Mouse (Mus musculus) heart, embryonic 16.5 days (tissue): ENCODE measurements around the gene Gipc2. TPM values are rescaled to one million over a fixed set of nuclear protein-coding genes. Genes with fewer than 3 reads are reported as not detected.
"Not testable (repeated sequence)": the region's sequence is repeated elsewhere in the genome, so short reads cannot be mapped to it uniquely, and the experiment has no call there.

Experiments used
- ATAC-seq: fragments of 200-750 bp; cut with Nextera tagmentation; replicated peaks from 2 replicates; pipeline ENCODE4 v1.8.0; 2017; ENCODE audit warnings: moderate number of reproducible peaks; ENCODE audit not compliant: insufficient read depth, low FRiP score; ENCODE audit errors: extremely low read depth
- H3K27ac ChIP-seq: fragments of 300-500 bp; sonication (generic); 2 replicates; pipeline ENCODE4 v1.5.1; 2014; ENCODE audit warnings: mild to moderate bottlenecking, low read length, control low read depth, moderate library complexity
- H3K27me3 ChIP-seq: fragments of 300-500 bp; sonication (generic); 2 replicates; pipeline ENCODE4 v1.6.1; 2014; ENCODE audit warnings: low read length, mixed read lengths; ENCODE audit not compliant: control insufficient read depth, insufficient read depth
- H3K36me3 ChIP-seq: fragments of 300-500 bp; sonication (generic); 2 replicates; pipeline ENCODE4 v1.6.1; 2014; ENCODE audit not compliant: control insufficient read depth, insufficient read depth
- H3K4me1 ChIP-seq: fragments of 300-500 bp; sonication (generic); 2 replicates; pipeline ENCODE4 v1.6.1; 2014; ENCODE audit warnings: low read length, mixed read lengths; ENCODE audit not compliant: control insufficient read depth, insufficient read depth
- H3K4me2 ChIP-seq: fragments of 300-500 bp; sonication (generic); 2 replicates; pipeline ENCODE4 v1.6.1; 2014; ENCODE audit warnings: low read depth, mild to moderate bottlenecking, control low read depth, low read length
- H3K4me3 ChIP-seq: fragments of 300-500 bp; sonication (generic); 2 replicates; pipeline ENCODE4 v1.5.1; 2014; ENCODE audit warnings: mild to moderate bottlenecking, control low read depth, low read length
- H3K9ac ChIP-seq: fragments of 300-500 bp; sonication (generic); 2 replicates; pipeline ENCODE4 v1.6.1; 2014; ENCODE audit warnings: low read length, control low read depth
- H3K9me3 ChIP-seq: fragments of 300-500 bp; sonication (generic); replicated peaks from 2 replicates; pipeline ENCODE4 v1.6.1; 2016; ENCODE audit warnings: low read length; ENCODE audit not compliant: control insufficient read depth
- WGBS: fragments of 180-500 bp; shearing (Covaris S2); extraction: QIAGEN DNeasy Blood & Tissue Kit; methylation state at CpG from one replicate; pipeline ENCODE4 v1.1.7; 2014; 5-methylcytosine and 5-hydroxymethylcytosine counted together
- polyA plus RNA-seq: library from polyadenylated mRNA; unstranded; fragments of >200 nt; fragmentation: Nextera tagmentation; extraction: Ambion mirVana; gene quantifications from 2 replicates; pipeline ENCODE4 v1.2.1, GENCODE M21; 2015

Gipc2 gene
- polyA plus RNA-seq, 1 experiment from 2014 or later, result 5.7 TPM

GRCm38 (mm10) chr3:152136106-152136505 lies 29.9 kb downstream of the Gipc2 start:
- H3K4me3 ChIP-seq, H3K9me3 ChIP-seq, H3K27ac ChIP-seq, H3K4me2 ChIP-seq, H3K9ac ChIP-seq, ATAC-seq, H3K36me3 ChIP-seq, H3K27me3 ChIP-seq, H3K4me1 ChIP-seq: not testable (repeated sequence)
- 84% methylated on average over 16 of the region's 16 CpGs for WGBS

- peak overlapping the region; percentile 95 for H3K27ac ChIP-seq
- 21% methylated on average over 9 of the region's 9 CpGs for WGBS
- no peaks in the 10 kb centered on the region for H3K36me3 ChIP-seq
- peak overlapping the region; percentile 50 for H3K9ac ChIP-seq
- H3K9me3 ChIP-seq, result peaks cover 2% of the 10 kb centered on the region; the same call in 1 of the 2 replicates
- ATAC-seq, result peak; percentile 91
- H3K4me2 ChIP-seq, result peak overlapping the region; percentile 53
- H3K4me3 ChIP-seq, result peak overlapping the region; percentile 14; the same call in 1 of the 2 replicates
- no peaks in the 10 kb centered on the region for H3K27me3 ChIP-seq
- H3K4me1 ChIP-seq, result peaks cover 8% of the 10 kb centered on the region
Observed at GRCm38 (mm10) chr3:152133621-152134020, 32.4 kb downstream of the Gipc2 start.

- no peak overlapping the region for H3K27ac ChIP-seq
- ATAC-seq, result no peak
- H3K4me1 ChIP-seq, result peaks cover 6% of the 10 kb centered on the region
- no peaks in the 10 kb centered on the region for H3K36me3 ChIP-seq
- no peak overlapping the region for H3K9ac ChIP-seq
- no peaks in the 10 kb centered on the region for H3K27me3 ChIP-seq
- H3K4me2 ChIP-seq, result no peak overlapping the region
- WGBS, result 70% methylated on average over 4 of the region's 4 CpGs
- no peak overlapping the region for H3K4me3 ChIP-seq
- H3K9me3 ChIP-seq, result peaks cover 2% of the 10 kb centered on the region; the same call in 1 of the 2 replicates
Observed at GRCm38 (mm10) chr3:152130963-152131362, 35.1 kb downstream of the Gipc2 start.

GRCm38 (mm10) chr3:152129426-152129825 lies 36.6 kb downstream of the Gipc2 start:
- not testable (repeated sequence) for H3K27ac ChIP-seq, H3K36me3 ChIP-seq, H3K4me2 ChIP-seq, H3K9ac ChIP-seq, H3K9me3 ChIP-seq, H3K4me1 ChIP-seq, ATAC-seq, H3K27me3 ChIP-seq, H3K4me3 ChIP-seq
- WGBS, result 96% methylated on average over 4 of the region's 4 CpGs

- 84% methylated on average over 7 of the region's 7 CpGs for WGBS
- H3K4me3 ChIP-seq, result no peak overlapping the region
- H3K4me1 ChIP-seq, result peaks cover 1% of the 10 kb centered on the region; the same call in 1 of the 2 replicates
- H3K27ac ChIP-seq, result no peak overlapping the region
- no peaks in the 10 kb centered on the region for H3K36me3 ChIP-seq
- no peak overlapping the region for H3K4me2 ChIP-seq
- peaks cover 2% of the 10 kb centered on the region; the same call in 1 of the 2 replicates for H3K9me3 ChIP-seq
- no peak for ATAC-seq
- no peaks in the 10 kb centered on the region for H3K27me3 ChIP-seq
- no peak overlapping the region for H3K9ac ChIP-seq
Observed at GRCm38 (mm10) chr3:152128631-152129030, 37.4 kb downstream of the Gipc2 start.

- Histone ChIP-seq H3K9me3 (peaks cover 2% of the 10 kb centered on the region; the same call in 1 of the 2 replicates), H3K4me1 (peaks cover 9% of the 10 kb centered on the region; the same call in 1 of the 2 replicates), H3K27me3 (no peaks in the 10 kb centered on the region), H3K4me3 (no peak overlapping the region), H3K4me2 (no peak overlapping the region), H3K36me3 (no peaks in the 10 kb centered on the region), H3K9ac (no peak overlapping the region), H3K27ac (no peak overlapping the region)
- ATAC-seq, result no peak
- WGBS, result 73% methylated on average over 7 of the region's 7 CpGs
Observed at GRCm38 (mm10) chr3:152127144-152127543, 38.9 kb downstream of the Gipc2 start.

- Histone ChIP-seq H3K36me3 (no peaks in the 10 kb centered on the region), H3K27me3 (no peaks in the 10 kb centered on the region), H3K9me3 (no peaks in the 10 kb centered on the region), H3K9ac (no peak overlapping the region), H3K4me3 (no peak overlapping the region), H3K27ac (peak overlapping the region; percentile 86), H3K4me2 (peak overlapping the region; percentile 42; the same call in 1 of the 2 replicates), H3K4me1 (peaks cover 39% of the 10 kb centered on the region)
- 0 out of 2 replicates have a peak, but pooled peaks have one; percentile 29 for ATAC-seq
- 48% methylated on average over 3 of the region's 3 CpGs for WGBS
Observed at GRCm38 (mm10) chr3:152122720-152123119, 43.3 kb downstream of the Gipc2 start.

- ATAC-seq, result peak; percentile 65
- Histone ChIP-seq H3K27ac (peak overlapping the region; percentile 86), H3K9me3 (no peaks in the 10 kb centered on the region), H3K9ac (no peak overlapping the region; the same call in 1 of the 2 replicates), H3K27me3 (no peaks in the 10 kb centered on the region), H3K36me3 (no peaks in the 10 kb centered on the region), H3K4me1 (peaks cover 39% of the 10 kb centered on the region), H3K4me2 (peak overlapping the region; percentile 42), H3K4me3 (no peak overlapping the region)
- 11% methylated on average over 6 of the region's 6 CpGs for whole genome bisulfite sequencing
Observed at GRCm38 (mm10) chr3:152122101-152122500, 43.9 kb downstream of the Gipc2 start.

- Histone ChIP-seq H3K4me1 (peaks cover 39% of the 10 kb centered on the region), H3K9ac (no peak overlapping the region; the same call in 1 of the 2 replicates), H3K9me3 (no peaks in the 10 kb centered on the region), H3K27ac (peak overlapping the region; percentile 86), H3K4me3 (no peak overlapping the region), H3K27me3 (no peaks in the 10 kb centered on the region), H3K36me3 (no peaks in the 10 kb centered on the region), H3K4me2 (peak overlapping the region; percentile 42)
- WGBS, result 63% methylated on average over 11 of the region's 11 CpGs
- no peak for ATAC-seq
Observed at GRCm38 (mm10) chr3:152121169-152122009, 44.6 kb downstream of the Gipc2 start.
